Mouse (Mus musculus) effector memory CD4-positive, alpha-beta T cell, adult 7 months (primary cell): ENCODE data around the gene Gm30737. TPM values are rescaled to one million over a fixed set of nuclear protein-coding genes. Genes with fewer than 3 reads are reported as not detected.

Experiments used
- polyA plus RNA-seq: library from polyadenylated mRNA; unstranded; fragments of 100-300 nt; shearing (Covaris generic); gene quantifications from one replicate; pipeline ENCODE4 v1.2.1, GENCODE M21; 2017

The Gm30737 gene
- polyA plus RNA-seq, result not detected

GRCm38 (mm10) chrY:14400410-14400809, at the start of gene Gm30737:
Gene Gm30737, plus strand, starts transcription at chrY:14400710.

